Mouse (Mus musculus) midbrain, embryonic 14.5 days (tissue): Measurements from ENCODE around the gene Tkt. TPM values are rescaled to one million over a fixed set of nuclear protein-coding genes. Genes with fewer than 3 reads are reported as not detected.

Experiments
- ATAC-seq: fragments of 200-750 bp; cut with Nextera tagmentation; 2 replicates; pipeline ENCODE4 v1.8.0; 2017; ENCODE audit warnings: moderate number of reproducible peaks, moderate library complexity; ENCODE audit not compliant: low FRiP score, low TSS enrichment
- DNase-seq: peaks from one replicate; pipeline ENCODE4 v3.0.0-alpha.2; 2015
- H3K27ac ChIP-seq: fragments of 300-500 bp; sonication (generic); replicated peaks from 2 replicates; pipeline ENCODE4 v1.5.1; 2014; ENCODE audit warnings: mild to moderate bottlenecking, low read depth, low read length, moderate library complexity
- H3K27me3 ChIP-seq: fragments of 300-500 bp; sonication (generic); 2 replicates; pipeline ENCODE4 v1.6.1; 2014; ENCODE audit warnings: low read length, control low read depth, mixed read lengths; ENCODE audit not compliant: control insufficient read depth, insufficient read depth
- H3K36me3 ChIP-seq: fragments of 300-500 bp; sonication (generic); 2 replicates; pipeline ENCODE4 v1.6.1; 2014; ENCODE audit warnings: low read length, control low read depth; ENCODE audit not compliant: control insufficient read depth, insufficient read depth
- H3K4me1 ChIP-seq: fragments of 300-500 bp; sonication (generic); 2 replicates; pipeline ENCODE4 v1.6.1; 2014; ENCODE audit warnings: mild to moderate bottlenecking, antibody characterized with exemption, low read length, control low read depth; ENCODE audit not compliant: control insufficient read depth, insufficient read depth
- H3K4me2 ChIP-seq: fragments of 300-500 bp; sonication (generic); 2 replicates; pipeline ENCODE4 v1.6.1; 2014; ENCODE audit warnings: mild to moderate bottlenecking, low read length, moderate library complexity
- H3K4me3 ChIP-seq: fragments of 300-500 bp; sonication (generic); replicated peaks from 2 replicates; pipeline ENCODE4 v1.5.1; 2014; ENCODE audit warnings: low read depth, low read length
- H3K9ac ChIP-seq: fragments of 300-500 bp; sonication (generic); replicated peaks from 2 replicates; pipeline ENCODE4 v1.6.1; 2014; ENCODE audit warnings: mild to moderate bottlenecking, low read length, moderate library complexity
- H3K9me3 ChIP-seq: fragments of 300-500 bp; sonication (generic); 2 replicates; pipeline ENCODE4 v1.6.1; 2016; ENCODE audit warnings: low read length, control low read depth, mixed read lengths; ENCODE audit not compliant: control insufficient read depth
- WGBS: fragments of 180-500 bp; shearing (Covaris S2); extraction: QIAGEN DNeasy Blood & Tissue Kit; methylation state at CpG from one replicate; pipeline ENCODE4 v1.1.7; 2014; 5-methylcytosine and 5-hydroxymethylcytosine counted together
- polyA plus RNA-seq: library from polyadenylated mRNA; unstranded; fragments of >200 nt; fragmentation: Nextera tagmentation; extraction: Ambion mirVana; gene quantifications from 2 replicates; pipeline ENCODE4 v1.2.1, GENCODE M21; 2014

Gene Tkt
- polyA plus RNA-seq, 1 experiment from 2014 or later = 94.2 TPM

DNA sequence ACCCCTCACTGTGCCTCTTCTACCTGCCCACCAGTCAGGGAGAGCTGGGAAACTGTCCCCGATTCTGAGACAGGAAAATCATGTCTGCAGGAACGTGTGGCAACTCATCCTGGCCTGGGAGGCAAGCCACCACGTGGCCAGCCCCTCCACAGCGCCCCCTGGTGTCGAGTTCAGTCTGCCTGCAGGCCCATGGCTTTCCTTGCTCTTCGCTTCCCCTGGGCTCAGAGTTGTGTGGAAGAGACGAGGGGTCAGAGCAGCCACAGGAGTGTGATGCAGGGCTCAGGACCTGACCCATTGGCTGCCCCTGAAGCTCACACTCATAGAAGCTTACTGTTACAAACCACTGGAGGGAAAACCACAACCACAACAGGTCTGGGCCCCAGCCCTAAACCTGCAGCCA is 64.4 kb downstream of the Tkt start:
- 15% methylated on average over 7 of the region's 7 CpGs for WGBS
- ATAC-seq (no peak), DNase-seq (peak; percentile 73)
- H3K27ac ChIP-seq = no peak overlapping the region
- no peaks in the 10 kb centered on the region for H3K27me3 ChIP-seq
- no peak overlapping the region for H3K4me3 ChIP-seq
- no peaks in the 10 kb centered on the region for H3K9me3 ChIP-seq
- no peak overlapping the region for H3K4me2 ChIP-seq
- no peaks in the 10 kb centered on the region for H3K36me3 ChIP-seq
- H3K4me1 ChIP-seq = peaks cover 2% of the 10 kb centered on the region; the same call in 1 of the 2 replicates
- no peak overlapping the region for H3K9ac ChIP-seq

DNA sequence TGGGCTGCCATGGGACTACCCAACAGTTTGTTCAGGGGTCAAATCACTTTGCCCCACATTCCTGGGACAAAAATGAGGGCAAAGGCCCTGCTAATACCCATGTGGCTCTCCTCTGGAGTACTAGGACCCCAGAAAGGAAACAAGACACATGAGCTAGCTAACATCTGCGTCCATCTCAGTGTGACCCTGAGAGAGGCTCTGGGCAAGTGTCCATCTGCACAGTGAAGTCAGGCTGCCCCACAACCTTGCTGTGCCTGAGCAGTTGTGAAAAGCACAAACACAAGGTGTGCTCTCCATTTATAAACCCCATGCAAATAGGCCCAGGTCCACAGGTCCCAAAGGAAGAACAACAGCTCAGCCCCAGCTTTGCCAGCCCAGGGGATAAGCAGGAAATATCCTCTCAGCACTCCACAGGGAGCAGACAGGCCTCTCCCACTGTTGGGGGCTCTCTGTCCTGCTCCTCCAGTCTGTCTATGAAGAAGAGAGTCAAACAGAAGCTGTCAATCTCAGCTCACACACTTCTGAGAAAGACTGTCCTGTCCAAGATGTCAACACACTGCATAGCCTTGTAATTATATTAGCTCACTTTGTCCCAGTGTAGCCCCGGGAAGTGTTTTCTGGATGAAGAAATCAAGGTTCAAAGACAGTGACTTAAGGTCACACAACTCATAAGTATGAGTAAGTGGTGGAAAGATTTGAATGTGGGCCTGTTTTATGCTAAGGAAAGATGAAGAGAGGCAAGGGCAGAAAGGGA is 65.0 kb downstream of the Tkt start:
- no peaks in the 10 kb centered on the region for H3K36me3 ChIP-seq
- H3K4me1 ChIP-seq = peaks cover 2% of the 10 kb centered on the region; the same call in 1 of the 2 replicates
- H3K27me3 ChIP-seq = no peaks in the 10 kb centered on the region
- no peak overlapping the region for H3K9ac ChIP-seq
- ATAC-seq (no peak), DNase-seq (no peak)
- H3K9me3 ChIP-seq = no peaks in the 10 kb centered on the region
- H3K27ac ChIP-seq = no peak overlapping the region
- no peak overlapping the region for H3K4me2 ChIP-seq
- H3K4me3 ChIP-seq = no peak overlapping the region
- 83% methylated on average over 2 of the region's 2 CpGs for WGBS

DNA sequence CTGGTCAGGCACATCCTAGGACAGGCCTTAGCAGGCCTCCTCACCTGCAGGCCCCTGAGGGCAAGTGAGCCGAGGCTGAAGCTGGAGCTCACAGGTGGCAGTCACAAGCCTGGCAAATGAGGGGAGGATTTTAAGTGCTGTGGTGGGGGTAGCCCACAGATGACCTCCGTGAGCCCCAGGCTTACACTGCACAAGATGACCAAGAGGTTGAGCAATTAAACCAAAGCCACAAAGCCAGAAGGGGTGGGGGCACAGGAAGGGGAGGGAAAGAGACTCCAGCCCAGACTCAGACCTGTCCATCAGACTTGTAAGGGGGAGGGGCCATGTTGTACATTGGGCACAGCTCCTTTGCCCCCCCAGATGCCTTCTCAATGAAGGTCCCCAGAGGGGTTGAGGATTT is 68.6 kb downstream of the Tkt start:
- H3K4me3 ChIP-seq = no peak overlapping the region
- H3K27me3 ChIP-seq = no peaks in the 10 kb centered on the region
- H3K9me3 ChIP-seq = no peaks in the 10 kb centered on the region
- H3K4me1 ChIP-seq = peaks cover 2% of the 10 kb centered on the region; the same call in 1 of the 2 replicates
- no peak overlapping the region for H3K27ac ChIP-seq
- DNase-seq (no peak), ATAC-seq (no peak)
- no peaks in the 10 kb centered on the region for H3K36me3 ChIP-seq
- WGBS = 83% methylated on average over 2 of the region's 2 CpGs
- H3K9ac ChIP-seq = no peak overlapping the region
- no peak overlapping the region for H3K4me2 ChIP-seq

DNA sequence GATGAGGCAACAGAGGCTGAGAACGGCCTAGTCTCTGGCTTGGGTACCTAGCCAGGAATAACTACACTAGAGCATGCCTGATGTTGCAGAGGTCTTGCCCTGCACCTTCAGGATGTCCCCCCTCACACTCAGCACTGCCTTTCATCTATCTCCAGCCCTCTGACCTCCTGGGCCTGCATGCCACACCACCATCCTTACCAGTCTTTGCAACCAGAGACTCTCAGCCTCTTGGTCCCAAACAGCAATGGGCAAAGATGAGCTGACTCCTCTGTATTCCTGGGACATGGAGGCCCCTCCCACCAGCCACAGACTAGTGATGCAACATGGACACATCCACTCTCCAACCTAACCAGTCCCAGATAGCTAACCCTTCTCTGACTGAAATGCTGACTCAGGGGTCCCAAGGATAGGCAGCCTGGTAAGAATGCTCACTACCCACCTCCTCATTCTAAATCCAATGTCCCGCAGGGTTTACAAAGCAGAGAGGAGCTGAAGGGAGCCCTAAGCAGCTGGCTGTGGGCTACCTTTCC is 70.7 kb downstream of the Tkt start:
- H3K4me3 ChIP-seq = no peak overlapping the region
- DNase-seq (no peak), ATAC-seq (no peak)
- H3K9ac ChIP-seq = no peak overlapping the region
- no peaks in the 10 kb centered on the region for H3K4me1 ChIP-seq
- H3K27me3 ChIP-seq = no peaks in the 10 kb centered on the region
- no peaks in the 10 kb centered on the region for H3K36me3 ChIP-seq
- no peak overlapping the region for H3K4me2 ChIP-seq
- no peaks in the 10 kb centered on the region for H3K9me3 ChIP-seq
- no peak overlapping the region for H3K27ac ChIP-seq
- WGBS = 87% methylated on average over 2 of the region's 2 CpGs

DNA sequence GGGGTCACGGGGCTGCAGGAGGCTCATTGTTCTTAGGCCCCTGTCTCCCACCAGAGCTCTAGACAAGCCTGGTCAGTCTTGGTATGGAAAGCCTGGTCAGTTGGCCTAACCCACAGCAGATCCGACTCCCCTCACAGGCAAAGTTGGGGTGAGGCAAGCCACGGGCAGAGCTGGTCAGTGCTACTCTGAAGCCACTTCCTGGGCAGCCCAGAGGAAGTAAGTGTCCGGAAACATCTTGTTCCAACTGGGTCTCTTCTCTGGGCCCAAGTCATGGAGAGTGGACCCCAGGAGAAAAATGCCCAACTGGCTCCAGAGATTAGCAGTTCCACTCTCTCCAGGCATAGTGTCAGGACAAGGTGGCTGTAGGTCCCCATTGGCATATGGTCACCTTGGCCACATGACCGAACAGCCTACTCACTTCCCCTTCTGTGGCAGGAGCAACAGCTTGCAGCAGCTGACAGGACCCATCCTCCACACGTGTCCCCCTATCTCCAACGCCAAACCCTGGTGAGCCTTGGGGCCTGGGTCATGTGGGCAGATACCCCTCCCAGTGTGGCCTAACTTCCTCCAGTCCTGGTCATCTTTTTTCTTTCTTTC is 71.9 kb downstream of the Tkt start:
- no peak overlapping the region for H3K4me2 ChIP-seq
- no peak overlapping the region for H3K4me3 ChIP-seq
- H3K27me3 ChIP-seq = no peaks in the 10 kb centered on the region
- DNase-seq (no peak), ATAC-seq (no peak)
- H3K9me3 ChIP-seq = no peaks in the 10 kb centered on the region
- H3K27ac ChIP-seq = no peak overlapping the region
- 85% methylated on average over 7 of the region's 7 CpGs for WGBS
- no peaks in the 10 kb centered on the region for H3K36me3 ChIP-seq
- no peak overlapping the region for H3K9ac ChIP-seq
- H3K4me1 ChIP-seq = no peaks in the 10 kb centered on the region

DNA sequence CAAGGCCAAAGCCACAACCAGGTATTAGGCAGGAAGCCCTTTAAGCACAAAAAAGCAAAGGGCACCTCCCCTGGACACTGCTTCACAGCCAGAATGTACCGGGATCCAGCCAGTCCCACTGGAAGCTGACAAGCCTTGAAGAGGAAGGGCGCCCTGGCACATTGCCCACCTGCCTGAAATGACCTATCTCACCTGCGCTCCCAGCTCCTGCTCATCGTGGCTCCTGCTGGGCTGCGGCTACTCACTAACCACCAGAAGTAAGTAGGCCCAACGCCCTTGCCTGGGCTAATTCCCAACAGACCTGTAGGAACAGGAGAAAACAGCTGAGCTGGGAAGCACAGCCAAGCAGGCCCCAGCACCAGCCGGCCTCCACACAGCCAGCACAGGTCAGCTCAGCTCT is 74.0 kb downstream of the Tkt start:
- Histone ChIP-seq H3K4me3 (no peak overlapping the region), H3K36me3 (no peaks in the 10 kb centered on the region), H3K27me3 (peaks cover 13% of the 10 kb centered on the region; the same call in 1 of the 2 replicates), H3K4me1 (no peaks in the 10 kb centered on the region), H3K9ac (no peak overlapping the region), H3K9me3 (no peaks in the 10 kb centered on the region), H3K4me2 (no peak overlapping the region), H3K27ac (no peak overlapping the region)
- WGBS = 79% methylated on average over 7 of the region's 7 CpGs
- ATAC-seq (no peak), DNase-seq (no peak)

DNA sequence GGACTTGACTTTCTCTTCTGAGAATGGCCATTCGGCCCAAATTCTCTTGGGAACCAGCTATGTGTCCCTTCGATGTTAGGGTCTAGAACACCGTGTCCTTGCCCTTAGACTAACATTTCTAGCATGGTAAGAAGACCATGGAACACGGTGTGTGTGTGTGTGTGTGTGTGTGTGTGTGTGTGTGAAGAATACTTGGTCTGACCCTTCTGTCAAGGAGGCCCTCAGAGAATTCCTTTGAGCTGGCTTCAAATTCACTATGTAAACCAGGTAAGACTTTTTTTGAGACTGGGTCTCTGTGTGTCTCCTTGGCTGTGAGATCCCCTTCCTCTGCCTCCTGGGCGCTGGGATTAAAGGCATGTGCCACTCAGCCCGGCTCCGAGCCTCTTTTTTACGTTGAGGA is 74.4 kb downstream of the Tkt start:
- ATAC-seq (no peak), DNase-seq (no peak)
- Histone ChIP-seq H3K27ac (no peak overlapping the region), H3K27me3 (peaks cover 13% of the 10 kb centered on the region; the same call in 1 of the 2 replicates), H3K9me3 (no peaks in the 10 kb centered on the region), H3K4me2 (no peak overlapping the region), H3K36me3 (no peaks in the 10 kb centered on the region), H3K9ac (no peak overlapping the region), H3K4me3 (no peak overlapping the region), H3K4me1 (no peaks in the 10 kb centered on the region)
- WGBS = 80% methylated on average over 8 of the region's 8 CpGs
